Mouse (Mus musculus) thymus, adult 2 months (tissue): ENCODE measurements around the gene Galc. TPM values are rescaled to one million over a fixed set of nuclear protein-coding genes. Genes with fewer than 3 reads are reported as not detected.

Experiments
- DNase-seq: peaks from one replicate; pipeline ENCODE4 v3.0.0; 2021
- H3K27ac ChIP-seq: fragments of 200-500 bp; 2 replicates; pipeline ENCODE4 v1.5.1; 2012; ENCODE audit warnings: low read length, control low read depth; ENCODE audit not compliant: control insufficient read depth, insufficient read depth
- H3K27me3 ChIP-seq: fragments of 200-500 bp; 2 replicates; pipeline ENCODE4 v1.6.1; 2012; ENCODE audit warnings: mild to moderate bottlenecking, low read length, moderate library complexity, mixed read lengths; ENCODE audit not compliant: control insufficient read depth, insufficient read depth
- H3K36me3 ChIP-seq: fragments of 200-500 bp; 2 replicates; pipeline ENCODE4 v1.6.1; 2012; ENCODE audit warnings: mild to moderate bottlenecking, low read length, moderate library complexity; ENCODE audit not compliant: control insufficient read depth, insufficient read depth
- H3K4me1 ChIP-seq: fragments of 200-500 bp; replicated peaks from 2 replicates; pipeline ENCODE4 v1.6.1; 2012; ENCODE audit warnings: low read length; ENCODE audit not compliant: control insufficient read depth, insufficient read depth
- H3K4me3 ChIP-seq: fragments of 200-500 bp; 2 replicates; pipeline ENCODE4 v1.5.1; 2012; ENCODE audit warnings: mild to moderate bottlenecking, low read length, control low read depth, moderate library complexity; ENCODE audit not compliant: control insufficient read depth, insufficient read depth
- CTCF ChIP-seq: fragments of 200-500 bp; IDR thresholded peaks from 2 replicates; pipeline ENCODE4 v1.5.1; 2012; ENCODE audit warnings: mild to moderate bottlenecking, control low read depth, low read length, moderate library complexity, borderline replicate concordance; ENCODE audit not compliant: control insufficient read depth, poor library complexity, insufficient read depth; ENCODE audit errors: extremely low read depth
- POLR2A ChIP-seq: fragments of 200-500 bp; IDR thresholded peaks from 2 replicates; pipeline ENCODE4 v1.6.1; 2012; ENCODE audit warnings: mild to moderate bottlenecking, low read length, control low read depth, moderate library complexity; ENCODE audit not compliant: control insufficient read depth, poor library complexity, insufficient read depth; ENCODE audit errors: extremely low read depth
- WGBS: fragments of 180-500 bp; shearing (Covaris S2); methylation state at CpG from one replicate; pipeline ENCODE4 v1.1.7; 2018; 5-methylcytosine and 5-hydroxymethylcytosine counted together
- polyA plus RNA-seq: library from polyadenylated mRNA; depleted of rRNA; stranded (reverse); fragments of >200 nt; gene quantifications from 2 replicates; pipeline ENCODE4 v1.2.3, GENCODE M21; 2012; rRNA removed

The Galc gene
- polyA plus RNA-seq: 8.9 and 9.3 TPM in 2 replicates

- under 1% methylated on average over 76 of the region's 76 CpGs for WGBS
- Histone ChIP-seq H3K27ac (no peak within 1 kb of the TSS), H3K27me3 (no peaks in the 10 kb centered on the region), H3K4me1 (0 out of 2 replicates have a peak, but pooled peaks cover 5% of the 10 kb centered on the region), H3K36me3 (no peaks in the 10 kb centered on the region), H3K4me3 (peak within 1 kb of the TSS; percentile 76)
- TF ChIP-seq CTCF: 0 out of 2 replicates have a peak, but pooled peaks have one; percentile 9
- no peak; the same call in 1 of the 2 replicates for TF ChIP-seq POLR2A
- DNase-seq: peak; percentile 85
Observed at GRCm38 (mm10) chr12:98258845-98259517, at the start of gene Galc. TSS of gene Galc (minus strand) at chr12:98259459.

- 88% methylated on average over 7 of the region's 7 CpGs for WGBS
- DNase-seq: no peak
- H3K27me3 ChIP-seq: no peaks in the 10 kb centered on the region
- no peaks in the 10 kb centered on the region for H3K36me3 ChIP-seq
- no peaks in the 10 kb centered on the region for H3K4me1 ChIP-seq
- H3K27ac ChIP-seq: no peak overlapping the region
- H3K4me3 ChIP-seq: no peak overlapping the region
- TF ChIP-seq CTCF (no peak), POLR2A (no peak)
Observed at GRCm38 (mm10) chr12:98307179-98307915, 48.1 kb upstream of the Galc start.

GRCm38 (mm10) chr12:98303013-98303412, 43.8 kb upstream of the Galc start:
- no peak overlapping the region for H3K4me3 ChIP-seq
- DNase-seq: no peak
- no peak overlapping the region for H3K27ac ChIP-seq
- no peaks in the 10 kb centered on the region for H3K36me3 ChIP-seq
- no peaks in the 10 kb centered on the region for H3K27me3 ChIP-seq
- 100% methylated on average over 1 of the region's 1 CpGs for WGBS
- no peak for TF ChIP-seq CTCF
- TF ChIP-seq POLR2A: no peak
- no peaks in the 10 kb centered on the region for H3K4me1 ChIP-seq

GRCm38 (mm10) chr12:98301980-98302379, 42.7 kb upstream of the Galc start:
- H3K36me3 ChIP-seq: no peaks in the 10 kb centered on the region
- no peaks in the 10 kb centered on the region for H3K4me1 ChIP-seq
- H3K4me3 ChIP-seq: no peak overlapping the region
- TF ChIP-seq POLR2A: no peak
- TF ChIP-seq CTCF: no peak
- WGBS: 94% methylated on average over 5 of the region's 5 CpGs
- DNase-seq: no peak
- H3K27ac ChIP-seq: no peak overlapping the region
- no peaks in the 10 kb centered on the region for H3K27me3 ChIP-seq

GRCm38 (mm10) chr12:98294241-98294640, 35.0 kb upstream of the Galc start:
- TF ChIP-seq CTCF (no peak), POLR2A (no peak)
- DNase-seq: no peak
- WGBS: 95% methylated on average over 2 of the region's 2 CpGs
- Histone ChIP-seq H3K27ac (no peak overlapping the region), H3K4me1 (no peaks in the 10 kb centered on the region), H3K27me3 (no peaks in the 10 kb centered on the region), H3K4me3 (no peak overlapping the region), H3K36me3 (no peaks in the 10 kb centered on the region)

GRCm38 (mm10) chr12:98292278-98292677, 33.0 kb upstream of the Galc start:
- DNase-seq: no peak
- 87% methylated on average over 4 of the region's 4 CpGs for WGBS
- Histone ChIP-seq H3K4me1 (no peaks in the 10 kb centered on the region), H3K27me3 (no peaks in the 10 kb centered on the region), H3K36me3 (no peaks in the 10 kb centered on the region), H3K4me3 (no peak overlapping the region), H3K27ac (no peak overlapping the region)
- TF ChIP-seq CTCF (no peak), POLR2A (no peak)

- Histone ChIP-seq H3K27me3 (no peaks in the 10 kb centered on the region), H3K27ac (no peak overlapping the region), H3K4me1 (no peaks in the 10 kb centered on the region), H3K4me3 (no peak overlapping the region), H3K36me3 (no peaks in the 10 kb centered on the region)
- TF ChIP-seq POLR2A: no peak
- TF ChIP-seq CTCF: no peak
- DNase-seq: no peak
- 91% methylated on average over 3 of the region's 3 CpGs for WGBS
Observed at GRCm38 (mm10) chr12:98290475-98290874, 31.2 kb upstream of the Galc start.
